Mouse (Mus musculus): ENCODE measurements at regions not wholly inside any gene's neighbourhood (a gene's known extent, or its start where the extent isn't known, plus 50 kb on each side); places are given as distances from the start of the nearest gene placed in this dataset.

DNA sequence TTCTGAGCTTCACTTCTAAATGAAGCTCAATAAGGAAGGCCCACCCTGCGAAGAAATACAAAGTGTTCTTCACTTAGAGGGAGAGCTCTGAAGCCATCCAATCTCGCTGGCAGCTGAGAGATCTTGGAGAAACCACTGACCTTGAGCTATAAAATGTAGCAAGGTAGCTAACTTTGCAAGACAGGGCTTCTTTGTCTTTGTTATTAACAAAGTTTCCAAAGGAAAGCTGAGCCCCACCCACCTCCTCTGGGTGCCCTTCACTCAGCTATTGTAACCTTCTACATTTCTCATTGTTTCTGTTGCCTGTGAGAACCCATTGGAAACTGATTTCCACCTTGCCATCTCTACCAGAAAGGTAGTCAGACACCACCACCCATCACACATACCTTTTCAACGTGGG, 57.2 kb upstream of the Usp9x start:
- H3K27me3 ChIP-seq (replicated peaks; ENCODE audit: control insufficient read depth, insufficient read depth, low read length): no peaks in the 10 kb centered on the region; the same call in 1 of the 2 replicates
- no peak overlapping the region for H3K4me3 ChIP-seq (ENCODE audit: low read depth, low read length)
- no peak overlapping the region for H3K27ac ChIP-seq (ENCODE audit: low read depth, low read length)
- no peaks in the 10 kb centered on the region for H3K9me3 ChIP-seq (ENCODE audit: control insufficient read depth, low read length)
- no peak overlapping the region for H3K9ac ChIP-seq (ENCODE audit: low read depth, low read length)
- no peaks in the 10 kb centered on the region for H3K36me3 ChIP-seq (ENCODE audit: control insufficient read depth, insufficient read depth, low read length)
- ATAC-seq (replicated peaks; ENCODE audit: low FRiP score) (no peak), DNase-seq (ENCODE audit: low spot score) (no peak)
- H3K4me1 ChIP-seq (replicated peaks; ENCODE audit: control insufficient read depth, insufficient read depth, low read length): no peaks in the 10 kb centered on the region
- H3K4me2 ChIP-seq: no peak overlapping the region
- WGBS: 61% methylated on average over 3 of the region's 3 CpGs

DNA sequence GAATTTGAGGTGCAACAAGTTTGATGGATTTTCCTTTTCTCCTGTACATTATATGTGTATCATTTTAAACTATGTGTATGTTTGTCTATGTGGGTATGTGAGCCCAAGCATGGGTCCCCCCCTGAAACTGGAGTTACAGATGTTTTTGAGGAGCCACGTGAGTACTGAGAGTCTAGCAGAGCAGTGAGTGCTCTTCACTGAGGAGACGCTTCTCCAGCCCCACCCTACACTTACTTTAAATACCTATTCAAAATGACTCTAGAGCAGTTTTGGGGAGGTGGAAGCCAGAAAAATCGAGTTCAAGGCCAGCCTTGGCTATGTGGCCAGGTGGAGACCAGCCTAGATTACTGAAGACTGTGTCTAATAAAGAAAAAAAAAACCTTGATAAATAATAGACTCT, 58.2 kb upstream of the Usp9x start:
- no peaks in the 10 kb centered on the region for H3K36me3 ChIP-seq (ENCODE audit: control insufficient read depth, insufficient read depth, low read length)
- DNase-seq (ENCODE audit: low spot score) (no peak), ATAC-seq (replicated peaks; ENCODE audit: low FRiP score) (no peak)
- no peaks in the 10 kb centered on the region for H3K4me1 ChIP-seq (replicated peaks; ENCODE audit: control insufficient read depth, insufficient read depth, low read length)
- no peak overlapping the region for H3K9ac ChIP-seq (ENCODE audit: low read depth, low read length)
- no peaks in the 10 kb centered on the region; the same call in 1 of the 2 replicates for H3K27me3 ChIP-seq (replicated peaks; ENCODE audit: control insufficient read depth, insufficient read depth, low read length)
- no peak overlapping the region for H3K4me2 ChIP-seq
- WGBS: 72% methylated on average over 3 of the region's 3 CpGs
- no peak overlapping the region for H3K4me3 ChIP-seq (ENCODE audit: low read depth, low read length)
- no peak overlapping the region for H3K27ac ChIP-seq (ENCODE audit: low read depth, low read length)
- H3K9me3 ChIP-seq (ENCODE audit: control insufficient read depth, low read length): no peaks in the 10 kb centered on the region

DNA sequence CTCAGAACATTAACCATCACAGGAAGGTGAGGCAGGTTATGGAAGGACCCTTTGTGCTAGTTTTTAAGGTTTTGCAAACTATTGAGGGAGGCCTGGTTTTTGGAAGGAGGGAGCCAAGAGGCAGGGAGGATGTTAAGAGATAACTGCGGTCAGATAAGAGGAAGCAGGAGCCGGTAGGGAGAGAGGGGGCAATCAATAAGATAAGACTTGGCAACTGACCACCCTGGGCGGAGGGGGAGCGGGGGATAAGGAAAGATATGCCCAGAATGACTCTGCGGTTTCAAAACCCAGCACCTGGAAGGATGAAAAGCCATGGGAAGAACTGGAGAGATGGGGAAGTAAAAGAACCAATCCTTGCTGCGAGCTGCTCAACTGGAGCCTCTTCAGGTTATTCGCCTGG, 80.5 kb upstream of the Usp9x start:
- ATAC-seq (replicated peaks; ENCODE audit: low FRiP score) (no peak), DNase-seq (ENCODE audit: low spot score) (no peak)
- Histone ChIP-seq H3K36me3 (ENCODE audit: control insufficient read depth, insufficient read depth, low read length) (no peaks in the 10 kb centered on the region), H3K27ac (ENCODE audit: low read depth, low read length) (no peak overlapping the region), H3K9ac (ENCODE audit: low read depth, low read length) (no peak overlapping the region), H3K4me1 (replicated peaks; ENCODE audit: control insufficient read depth, insufficient read depth, low read length) (no peaks in the 10 kb centered on the region), H3K4me3 (ENCODE audit: low read depth, low read length) (no peak overlapping the region), H3K27me3 (replicated peaks; ENCODE audit: control insufficient read depth, insufficient read depth, low read length) (no peaks in the 10 kb centered on the region; the same call in 1 of the 2 replicates), H3K4me2 (no peak overlapping the region), H3K9me3 (ENCODE audit: control insufficient read depth, low read length) (no peaks in the 10 kb centered on the region)
- WGBS: 40% methylated on average over 7 of the region's 7 CpGs

DNA sequence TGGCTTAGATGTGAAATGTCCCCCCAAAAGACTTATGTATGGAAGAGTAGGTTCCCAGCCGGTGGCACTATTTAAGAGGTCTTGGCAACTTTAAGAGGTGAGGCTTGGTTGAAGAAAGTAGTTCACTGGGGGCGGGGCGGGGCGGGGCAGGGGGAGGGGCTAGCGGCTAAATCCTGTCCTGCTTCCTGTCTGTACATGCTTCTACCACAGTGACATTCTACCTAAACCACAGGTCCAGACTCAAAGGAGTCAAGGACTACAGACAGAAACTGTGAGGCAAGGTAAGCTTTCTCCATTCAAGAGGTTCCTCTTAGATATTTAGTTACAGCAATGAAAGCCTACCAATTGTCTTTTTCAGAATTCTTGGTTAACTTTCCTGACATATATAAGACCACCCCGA, 93.6 kb upstream of the Usp9x start:
- Histone ChIP-seq H3K4me3 (ENCODE audit: low read depth, low read length) (no peak overlapping the region), H3K27ac (ENCODE audit: low read depth, low read length) (no peak overlapping the region), H3K9me3 (ENCODE audit: control insufficient read depth, low read length) (no peaks in the 10 kb centered on the region), H3K4me2 (no peak overlapping the region), H3K9ac (ENCODE audit: low read depth, low read length) (no peak overlapping the region), H3K4me1 (replicated peaks; ENCODE audit: control insufficient read depth, insufficient read depth, low read length) (no peaks in the 10 kb centered on the region), H3K36me3 (ENCODE audit: control insufficient read depth, insufficient read depth, low read length) (no peaks in the 10 kb centered on the region), H3K27me3 (replicated peaks; ENCODE audit: control insufficient read depth, insufficient read depth, low read length) (no peaks in the 10 kb centered on the region)
- ATAC-seq (replicated peaks; ENCODE audit: low FRiP score) (no peak), DNase-seq (ENCODE audit: low spot score) (no peak)
- 60% methylated on average over 6 of the region's 6 CpGs for WGBS

DNA sequence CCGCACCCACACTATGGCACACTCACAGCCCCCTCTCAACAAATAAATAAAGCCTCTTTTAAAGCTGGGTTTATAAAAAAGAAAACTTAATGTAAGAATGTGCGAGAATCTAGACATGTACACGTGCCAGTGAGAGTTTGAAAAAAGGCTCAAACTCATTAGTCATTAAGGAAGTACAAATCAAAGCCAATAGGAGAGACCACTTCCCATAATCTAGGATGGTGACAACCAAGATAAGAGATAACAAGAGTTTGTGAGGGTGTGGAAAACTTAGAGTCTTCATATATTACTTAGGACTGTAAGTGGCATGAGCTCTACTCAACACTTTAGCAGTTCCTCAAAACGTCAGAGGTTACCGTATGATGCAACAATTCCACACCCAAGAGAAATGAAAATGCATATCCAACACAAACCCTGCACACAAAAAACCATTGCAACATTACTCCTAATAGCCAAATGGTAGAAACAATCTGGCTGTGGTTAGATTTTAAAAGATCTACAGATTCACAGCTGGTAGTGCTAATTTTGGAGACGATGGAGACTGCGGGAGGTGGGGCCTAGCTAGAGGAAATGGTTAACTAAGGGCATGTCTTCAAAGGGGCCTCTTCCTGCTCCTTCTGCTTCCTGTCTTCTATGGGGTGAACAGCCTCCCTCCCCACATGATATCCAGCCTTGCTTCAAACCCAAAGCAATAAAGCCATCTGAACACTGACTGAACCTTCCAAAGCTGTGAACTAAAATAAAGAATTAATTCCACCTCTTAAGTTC, 102.1 kb upstream of the Usp9x start:
- H3K36me3 ChIP-seq (ENCODE audit: control insufficient read depth, insufficient read depth, low read length): no peaks in the 10 kb centered on the region
- no peak for ATAC-seq (replicated peaks; ENCODE audit: low FRiP score)
- no peak overlapping the region for H3K27ac ChIP-seq (ENCODE audit: low read depth, low read length)
- no peak for DNase-seq (ENCODE audit: low spot score)
- no peak overlapping the region for H3K4me2 ChIP-seq
- no peaks in the 10 kb centered on the region for H3K4me1 ChIP-seq (replicated peaks; ENCODE audit: control insufficient read depth, insufficient read depth, low read length)
- 69% methylated on average over 7 of the region's 7 CpGs for WGBS
- no peaks in the 10 kb centered on the region; the same call in 1 of the 2 replicates for H3K27me3 ChIP-seq (replicated peaks; ENCODE audit: control insufficient read depth, insufficient read depth, low read length)
- H3K9ac ChIP-seq (ENCODE audit: low read depth, low read length): no peak overlapping the region
- H3K4me3 ChIP-seq (ENCODE audit: low read depth, low read length): no peak overlapping the region
- H3K9me3 ChIP-seq (ENCODE audit: control insufficient read depth, low read length): no peaks in the 10 kb centered on the region

DNA sequence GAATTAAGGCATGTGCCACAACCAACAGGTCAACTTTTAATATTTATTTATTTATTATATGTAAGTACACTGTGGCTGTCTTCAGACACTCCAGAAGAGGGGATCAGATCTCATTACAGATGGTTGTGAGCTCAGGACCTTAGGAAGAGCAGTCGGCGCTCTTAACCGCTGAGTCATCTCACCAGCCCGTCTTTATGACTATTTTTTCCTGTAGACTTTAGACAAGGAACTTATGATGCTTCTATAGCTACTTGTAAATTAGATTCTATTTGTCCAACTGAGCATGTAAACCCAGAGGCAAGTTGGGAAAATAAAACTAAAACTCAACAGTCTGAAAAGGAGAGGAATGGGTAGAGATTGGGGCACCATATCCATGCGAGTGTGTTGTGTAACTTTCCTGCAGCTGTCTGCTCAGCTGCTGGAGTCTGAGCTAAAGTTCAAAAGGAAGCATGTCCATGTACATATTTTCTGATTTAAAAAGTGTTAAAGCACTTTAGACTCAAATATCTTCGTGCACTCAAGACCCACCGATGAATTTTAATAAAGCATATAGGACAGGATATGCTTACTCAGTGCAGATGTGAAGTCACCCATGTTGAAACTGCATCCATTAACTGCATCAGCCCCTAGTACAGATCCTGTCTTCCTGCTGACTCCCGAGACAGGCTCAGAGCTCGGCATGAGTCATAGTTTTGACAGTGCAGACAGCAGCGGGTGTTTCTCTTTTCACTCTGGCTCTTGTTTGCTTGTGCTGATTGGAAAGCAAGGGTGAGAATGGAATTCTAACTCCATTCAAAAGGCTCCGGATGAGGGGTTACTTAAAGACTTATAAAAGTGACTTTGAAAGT, 111.6 kb upstream of the Usp9x start:
- ATAC-seq (replicated peaks; ENCODE audit: low FRiP score): no peak

DNA sequence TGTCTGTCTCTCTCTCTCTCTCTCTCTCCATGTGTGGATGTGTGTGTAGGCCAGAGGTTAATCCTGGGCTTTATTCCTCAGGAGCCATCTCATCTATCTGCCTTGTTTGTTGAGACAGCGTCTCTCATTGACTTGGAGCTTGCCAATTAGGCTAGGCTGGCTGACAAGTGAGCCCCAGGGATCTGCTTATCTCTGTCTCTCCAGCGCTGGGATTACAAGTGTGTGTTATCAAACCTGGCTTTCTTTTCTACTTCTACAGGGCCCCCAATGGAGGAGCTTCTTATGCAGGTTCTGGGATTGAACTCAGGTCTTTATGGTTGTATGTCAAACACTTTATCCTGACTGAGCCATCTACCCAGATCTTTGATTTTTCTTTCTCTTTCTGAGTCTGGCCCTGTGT, 112.4 kb upstream of the Usp9x start:
- Histone ChIP-seq H3K4me2 (no peak overlapping the region), H3K9ac (ENCODE audit: low read depth, low read length) (no peak overlapping the region), H3K4me3 (ENCODE audit: low read depth, low read length) (no peak overlapping the region), H3K4me1 (replicated peaks; ENCODE audit: control insufficient read depth, insufficient read depth, low read length) (no peaks in the 10 kb centered on the region), H3K27me3 (replicated peaks; ENCODE audit: control insufficient read depth, insufficient read depth, low read length) (no peaks in the 10 kb centered on the region), H3K27ac (ENCODE audit: low read depth, low read length) (no peak overlapping the region), H3K36me3 (ENCODE audit: control insufficient read depth, insufficient read depth, low read length) (no peaks in the 10 kb centered on the region), H3K9me3 (ENCODE audit: control insufficient read depth, low read length) (no peaks in the 10 kb centered on the region)
- no peak for DNase-seq (ENCODE audit: low spot score)
- WGBS: 28% methylated on average over 2 of the region's 2 CpGs
- ATAC-seq (replicated peaks; ENCODE audit: low FRiP score): 0 out of 2 replicates have a peak, but pooled peaks have one; percentile 51

More for the DNA sequence above, 111.6 kb upstream of the Usp9x start:
- Histone ChIP-seq H3K27me3 (replicated peaks; ENCODE audit: control insufficient read depth, insufficient read depth, low read length) (no peaks in the 10 kb centered on the region; the same call in 1 of the 2 replicates), H3K36me3 (ENCODE audit: control insufficient read depth, insufficient read depth, low read length) (no peaks in the 10 kb centered on the region), H3K9me3 (ENCODE audit: control insufficient read depth, low read length) (no peaks in the 10 kb centered on the region), H3K4me1 (replicated peaks; ENCODE audit: control insufficient read depth, insufficient read depth, low read length) (no peaks in the 10 kb centered on the region), H3K27ac (ENCODE audit: low read depth, low read length) (no peak overlapping the region), H3K4me2 (no peak overlapping the region), H3K9ac (ENCODE audit: low read depth, low read length) (no peak overlapping the region), H3K4me3 (ENCODE audit: low read depth, low read length) (no peak overlapping the region)
- 61% methylated on average over 11 of the region's 11 CpGs for WGBS
- DNase-seq (ENCODE audit: low spot score): no peak

DNA sequence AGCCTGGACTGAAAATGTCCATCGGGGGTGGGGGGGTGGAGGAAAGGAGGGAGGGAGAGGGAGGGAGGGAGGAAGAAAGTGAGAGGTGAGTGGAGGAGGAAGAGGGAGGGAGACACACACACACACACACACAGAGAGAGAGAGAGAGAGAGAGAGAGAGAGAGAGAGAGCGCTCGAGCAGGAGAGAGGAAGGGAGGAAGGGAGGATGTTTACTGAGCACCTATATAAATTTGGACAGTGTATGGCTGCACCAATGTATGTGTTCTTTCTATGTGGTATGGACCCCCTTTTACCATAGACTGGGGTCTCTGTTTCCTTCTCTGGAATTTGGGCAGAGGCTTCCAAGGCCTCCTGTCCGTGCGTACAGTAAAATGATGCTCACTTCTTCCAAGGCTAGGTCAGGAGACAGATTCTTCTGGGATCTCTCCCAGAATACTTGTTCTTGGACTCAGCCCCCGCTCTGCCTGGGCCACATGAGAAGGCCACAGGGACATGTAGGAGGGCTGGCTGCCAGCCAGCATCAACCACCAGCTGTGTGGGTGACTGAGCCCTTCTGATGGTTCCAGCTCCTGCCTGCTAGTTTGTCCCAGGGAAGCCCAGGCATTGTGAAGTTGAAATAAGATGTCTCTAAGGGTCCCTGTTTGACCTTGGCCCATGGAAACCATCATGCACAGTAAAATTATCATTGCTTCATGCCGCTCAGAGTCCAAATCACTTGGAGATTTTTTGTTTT, 120.2 kb upstream of the Usp9x start:
- no peak overlapping the region for H3K27ac ChIP-seq (ENCODE audit: low read depth, low read length)
- no peaks in the 10 kb centered on the region for H3K4me1 ChIP-seq (replicated peaks; ENCODE audit: control insufficient read depth, insufficient read depth, low read length)
- H3K4me3 ChIP-seq (ENCODE audit: low read depth, low read length): no peak overlapping the region
- H3K36me3 ChIP-seq (ENCODE audit: control insufficient read depth, insufficient read depth, low read length): no peaks in the 10 kb centered on the region
- no peak for ATAC-seq (replicated peaks; ENCODE audit: low FRiP score)
- H3K9me3 ChIP-seq (ENCODE audit: control insufficient read depth, low read length): no peaks in the 10 kb centered on the region
- H3K9ac ChIP-seq (ENCODE audit: low read depth, low read length): no peak overlapping the region
- no peak overlapping the region for H3K4me2 ChIP-seq
- no peaks in the 10 kb centered on the region; the same call in 1 of the 2 replicates for H3K27me3 ChIP-seq (replicated peaks; ENCODE audit: control insufficient read depth, insufficient read depth, low read length)
- DNase-seq (ENCODE audit: low spot score): no peak
- 70% methylated on average over 7 of the region's 7 CpGs for WGBS
